Mouse (Mus musculus) lung, postnatal 0 days (tissue): ENCODE results near the gene Slc4a7.

Experiments
- CTCF ChIP-seq: IDR thresholded peaks from 2 replicates; pipeline ENCODE4 v1.5.1; 2016; ENCODE audit warnings: antibody characterized with exemption, mild to moderate bottlenecking
- EP300 ChIP-seq: IDR thresholded peaks from 2 replicates; pipeline ENCODE4 v1.6.1; 2016; ENCODE audit warnings: antibody characterized with exemption, mild to moderate bottlenecking, control low read depth

DNA sequence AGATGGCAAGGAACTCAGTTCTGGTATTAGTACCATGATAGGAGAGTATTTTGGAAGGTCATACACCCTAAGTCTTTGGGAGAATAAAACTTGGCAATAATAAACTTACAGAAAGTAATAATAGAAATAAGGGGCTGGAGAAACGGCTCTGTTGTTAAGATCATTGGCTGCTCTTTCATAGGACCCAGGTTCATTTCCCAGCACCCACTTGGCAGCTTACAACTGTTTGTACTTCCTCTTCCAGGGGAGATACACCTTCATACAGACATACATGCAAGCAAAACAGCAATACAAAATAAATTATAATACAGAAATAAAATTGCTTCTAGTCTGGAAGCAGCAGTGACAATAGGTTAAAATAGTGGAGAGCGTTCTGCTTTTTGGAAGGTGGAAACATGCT, 2.6 kb downstream of the Slc4a7 start:
- TF ChIP-seq CTCF: no peak
- no peak for TF ChIP-seq EP300
